Mouse (Mus musculus): ENCODE measurements at regions not wholly inside any gene's neighbourhood (a gene's known extent, or its start where the extent isn't known, plus 50 kb on each side); places are given as distances from the start of the nearest gene placed in this dataset.

DNA sequence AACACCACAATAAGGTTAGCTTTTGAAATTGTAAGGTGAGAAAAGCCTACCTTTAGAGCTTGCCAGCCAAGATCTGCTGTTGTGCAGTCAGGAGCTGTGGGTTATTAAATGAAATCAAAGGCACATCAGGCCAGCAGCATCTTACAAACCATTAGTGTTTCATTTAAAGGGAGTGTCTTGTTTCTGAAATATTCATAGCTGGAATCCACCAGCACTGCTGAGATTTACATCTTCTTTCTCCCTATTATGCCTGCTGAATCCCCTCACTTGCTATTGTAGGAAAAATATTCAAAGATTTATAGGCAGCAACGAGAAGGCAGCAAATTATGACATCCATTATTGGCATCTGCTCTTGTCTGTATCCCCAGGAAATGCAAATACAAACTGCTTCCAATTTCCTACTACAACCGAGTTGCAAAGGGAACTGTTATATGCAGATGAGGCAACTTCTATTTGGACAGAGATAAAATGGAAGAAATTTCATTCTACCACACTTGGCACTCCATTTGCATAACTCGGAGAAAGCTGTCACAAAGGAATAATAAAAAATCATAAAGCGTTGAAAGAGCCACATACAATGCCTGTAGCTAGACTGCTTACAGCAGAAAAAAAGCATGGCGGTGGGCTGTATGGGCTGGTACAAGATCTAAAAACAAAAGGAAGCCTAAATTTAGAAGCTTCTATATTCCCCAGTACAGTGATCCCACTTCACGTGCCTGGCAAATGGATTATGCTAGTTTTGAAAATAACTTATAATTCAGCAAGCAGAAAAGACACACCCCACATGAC is 60.3 kb upstream of the Prkd1 start:
- in situ Hi-C loops (cut with MboI, MseI): no loop called here

DNA sequence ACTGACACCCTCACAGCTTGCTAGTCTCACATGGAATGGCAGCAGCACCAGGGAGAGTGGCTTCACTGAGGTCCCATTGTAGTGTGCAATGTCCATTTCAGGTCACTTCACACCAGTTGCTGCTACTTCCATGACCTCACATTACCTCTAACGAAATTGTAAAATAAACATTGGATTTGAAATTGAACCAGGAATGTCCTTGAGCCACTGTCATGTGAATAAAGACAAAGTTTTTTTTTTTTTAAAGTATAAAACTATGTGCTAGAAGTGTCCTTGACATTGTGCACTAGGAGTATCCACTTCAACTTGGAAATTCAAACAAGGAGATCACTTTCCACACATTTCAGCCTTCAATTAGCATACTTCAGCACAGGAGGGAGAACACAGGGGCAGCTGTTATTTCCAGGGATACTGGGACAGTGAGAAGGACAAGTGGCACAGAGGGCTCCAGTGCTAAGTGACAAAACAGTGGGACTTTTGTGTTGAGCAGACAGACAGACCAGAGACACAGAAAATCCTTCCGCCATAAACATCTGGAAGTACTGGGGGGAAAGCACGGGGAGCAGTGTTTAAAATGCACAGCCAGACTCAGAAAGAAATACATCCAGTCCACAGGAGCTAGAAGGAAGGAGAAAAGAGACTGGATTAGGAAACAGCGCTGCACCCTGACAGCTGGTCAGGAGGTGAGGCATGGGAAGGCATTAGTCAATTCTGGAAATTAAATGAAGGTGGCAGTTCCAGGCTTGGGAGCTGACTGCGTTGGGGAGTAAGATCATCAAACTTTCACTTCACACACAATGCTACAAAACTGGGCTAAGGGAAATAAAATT is 49.9 kb upstream of the Prkd1 start:
- in situ Hi-C loops (cut with MboI, MseI): no loop called here

Measured in T-helper 2 cell (primary cell).